Mouse (Mus musculus) limb, embryonic 11.5 days (tissue): Measurements from ENCODE around the gene Wnt10a. TPM values are rescaled to one million over a fixed set of nuclear protein-coding genes. Genes with fewer than 3 reads are reported as not detected.
A peak's percentile ranks its signal among the peaks of the same experiment; 100 is the strongest.
"Not testable (repeated sequence)": the region's sequence is repeated elsewhere in the genome, so short reads cannot be mapped to it uniquely, and the experiment has no call there.

Source experiments
- ATAC-seq: fragments of 200-750 bp; cut with Nextera tagmentation; 2 replicates; pipeline ENCODE4 v1.8.0; 2017; ENCODE audit warnings: low read depth; ENCODE audit not compliant: insufficient number of reproducible peaks, low FRiP score, low TSS enrichment
- DNase-seq: peaks from one replicate; pipeline ENCODE4 v3.0.0-alpha.2; 2015; ENCODE audit warnings: low spot score
- H3K27ac ChIP-seq: fragments of 300-500 bp; sonication (generic); replicated peaks from 2 replicates; pipeline ENCODE4 v1.5.1; 2014; ENCODE audit warnings: low read depth, mild to moderate bottlenecking, low read length
- H3K27me3 ChIP-seq: fragments of 300-500 bp; sonication (generic); 2 replicates; pipeline ENCODE4 v1.6.1; 2014; ENCODE audit warnings: mild to moderate bottlenecking, low read length, mixed read lengths; ENCODE audit not compliant: control insufficient read depth, insufficient read depth
- H3K36me3 ChIP-seq: fragments of 300-500 bp; sonication (generic); 2 replicates; pipeline ENCODE4 v1.6.1; 2014; ENCODE audit warnings: mild to moderate bottlenecking, low read length, moderate library complexity, mixed read lengths; ENCODE audit not compliant: control insufficient read depth, insufficient read depth
- H3K4me1 ChIP-seq: fragments of 300-500 bp; sonication (generic); 2 replicates; pipeline ENCODE4 v1.6.1; 2014; ENCODE audit warnings: low read length, mixed read lengths; ENCODE audit not compliant: control insufficient read depth, insufficient read depth
- H3K4me2 ChIP-seq: fragments of 300-500 bp; sonication (generic); 2 replicates; pipeline ENCODE4 v1.6.1; 2014; ENCODE audit warnings: low read depth, mild to moderate bottlenecking, moderate library complexity; ENCODE audit not compliant: severe bottlenecking
- H3K4me3 ChIP-seq: fragments of 300-500 bp; sonication (generic); 2 replicates; pipeline ENCODE4 v1.5.1; 2014; ENCODE audit warnings: low read depth, low read length
- H3K9ac ChIP-seq: fragments of 300-500 bp; sonication (generic); 2 replicates; pipeline ENCODE4 v1.6.1; 2014; ENCODE audit warnings: mild to moderate bottlenecking, low read length
- H3K9me3 ChIP-seq: fragments of 300-500 bp; sonication (generic); 2 replicates; pipeline ENCODE4 v1.6.1; 2016; ENCODE audit warnings: low read length; ENCODE audit not compliant: control insufficient read depth
- WGBS: fragments of 180-500 bp; shearing (Covaris S2); extraction: QIAGEN DNeasy Blood & Tissue Kit; methylation state at CpG from one replicate; pipeline ENCODE4 v1.1.7; 2014; 5-methylcytosine and 5-hydroxymethylcytosine counted together
- polyA plus RNA-seq: library from polyadenylated mRNA; unstranded; fragments of >200 nt; fragmentation: Nextera tagmentation; extraction: Ambion mirVana; gene quantifications from 2 replicates; pipeline ENCODE4 v1.2.1, GENCODE M21; 2014

The Wnt10a gene
- polyA plus RNA-seq, 1 experiment from 2014 or later, result 1.6 TPM

DNA sequence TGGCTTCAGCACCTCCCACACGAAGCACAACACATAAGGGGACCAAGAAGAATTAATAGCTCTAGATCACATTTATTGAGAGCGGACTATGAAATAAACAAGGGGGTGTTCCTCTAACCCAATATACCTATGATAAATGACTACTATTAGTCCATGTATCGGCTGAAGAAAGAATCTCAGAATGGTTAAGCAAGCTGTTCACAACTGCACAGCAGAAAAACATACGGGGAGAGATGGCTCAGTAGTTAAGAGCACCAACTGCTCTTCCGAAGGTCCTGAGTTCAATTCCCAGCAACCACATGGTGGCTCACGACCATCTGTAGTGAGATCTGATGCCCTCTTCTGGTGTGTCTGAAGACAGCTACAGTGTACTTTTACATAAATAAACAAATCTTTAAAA is 24.6 kb downstream of the Wnt10a start:
- WGBS, result 89% methylated on average over 6 of the region's 6 CpGs
- H3K36me3 ChIP-seq, H3K4me1 ChIP-seq, H3K4me2 ChIP-seq, H3K9ac ChIP-seq, ATAC-seq, H3K27ac ChIP-seq, DNase-seq, H3K9me3 ChIP-seq, H3K27me3 ChIP-seq, H3K4me3 ChIP-seq: not testable (repeated sequence)

DNA sequence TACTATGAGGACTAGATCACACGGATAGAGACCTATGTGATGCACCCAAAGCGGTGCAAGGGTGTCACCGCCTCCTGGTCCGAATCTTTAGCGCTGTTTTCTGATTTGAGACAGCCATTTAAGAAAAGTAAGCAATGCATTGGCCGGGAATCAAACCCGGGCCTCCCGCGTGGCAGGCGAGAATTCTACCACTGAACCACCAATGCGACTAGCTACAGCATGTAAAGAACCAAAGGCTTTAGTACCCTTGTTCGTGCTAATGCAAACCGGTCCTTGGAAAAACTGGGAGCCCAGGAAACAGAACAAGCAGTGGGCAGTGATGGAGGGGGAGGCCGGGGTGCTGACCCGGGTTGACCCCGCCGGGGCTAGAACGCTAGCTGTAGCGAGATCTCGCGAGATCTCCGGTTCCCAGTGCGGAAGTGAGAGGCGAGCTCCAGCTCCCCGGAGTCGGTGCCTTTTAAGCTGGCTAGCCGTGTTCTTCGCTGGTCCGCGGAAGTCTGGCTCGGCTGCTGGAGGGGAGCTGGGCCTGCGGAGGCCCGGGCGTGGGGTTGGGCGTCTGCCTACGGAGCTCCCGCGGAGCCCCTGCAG is 25.4 kb downstream of the Wnt10a start:
- peak overlapping the region; percentile 63 for H3K4me3 ChIP-seq
- peak overlapping the region; percentile 89 for H3K27ac ChIP-seq
- peak overlapping the region; percentile 82 for H3K9ac ChIP-seq
- DNase-seq (peak; percentile 94), ATAC-seq (peak; percentile 75)
- no peaks in the 10 kb centered on the region for H3K9me3 ChIP-seq
- no peaks in the 10 kb centered on the region for H3K36me3 ChIP-seq
- no peaks in the 10 kb centered on the region for H3K27me3 ChIP-seq
- H3K4me2 ChIP-seq, result peak overlapping the region; percentile 67
- H3K4me1 ChIP-seq, result no peaks in the 10 kb centered on the region
- 7% methylated on average over 38 of the region's 38 CpGs for WGBS

DNA sequence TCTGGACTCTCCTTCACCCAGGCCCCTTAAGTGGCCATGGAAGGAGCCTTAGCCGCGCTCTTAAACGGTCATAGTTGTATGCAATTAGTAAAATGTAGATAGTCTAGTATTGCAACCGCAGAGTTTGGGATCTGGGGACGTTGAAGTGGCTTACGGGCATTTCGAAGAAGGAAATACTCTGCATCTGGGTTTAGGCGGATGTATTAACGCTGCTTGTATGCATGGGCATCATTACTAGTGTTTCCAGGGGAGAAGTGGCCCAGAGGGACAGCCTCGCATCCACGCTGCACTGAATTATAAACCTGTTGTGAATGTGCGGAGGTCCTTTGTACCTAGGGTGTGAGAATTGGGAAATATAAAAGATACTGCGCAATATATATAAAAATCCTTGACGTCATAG is 25.9 kb downstream of the Wnt10a start:
- no peaks in the 10 kb centered on the region for H3K36me3 ChIP-seq
- H3K4me3 ChIP-seq, result peak overlapping the region; percentile 63
- no peaks in the 10 kb centered on the region for H3K27me3 ChIP-seq
- peak overlapping the region; percentile 82 for H3K9ac ChIP-seq
- H3K4me2 ChIP-seq, result peak overlapping the region; percentile 67
- peak overlapping the region; percentile 89 for H3K27ac ChIP-seq
- no peak for ATAC-seq
- H3K4me1 ChIP-seq, result no peaks in the 10 kb centered on the region
- 15% methylated on average over 14 of the region's 14 CpGs for WGBS
- no peaks in the 10 kb centered on the region for H3K9me3 ChIP-seq
- no peak for DNase-seq

DNA sequence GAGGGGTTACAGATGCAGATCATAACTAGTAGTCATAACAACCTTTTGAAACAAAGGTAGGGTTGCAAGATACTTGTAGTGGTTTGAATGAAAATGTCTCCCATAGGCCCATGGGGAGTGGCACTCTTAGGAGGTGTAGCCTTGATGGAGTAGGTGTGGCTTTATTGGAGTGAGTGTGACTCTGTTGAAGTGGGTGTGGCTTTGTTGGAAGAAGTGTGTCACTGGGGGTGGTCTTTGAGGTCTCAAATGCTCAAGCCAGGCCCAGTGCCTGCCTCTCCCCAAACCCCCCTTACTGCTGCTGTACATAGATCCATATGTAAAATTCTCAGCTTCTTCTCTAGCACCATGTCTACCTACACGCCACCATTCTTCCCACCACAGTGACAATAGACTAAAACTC is 27.2 kb downstream of the Wnt10a start:
- H3K4me1 ChIP-seq, result no peaks in the 10 kb centered on the region
- no peak overlapping the region for H3K9ac ChIP-seq
- no peak for ATAC-seq
- no peak overlapping the region for H3K4me3 ChIP-seq
- WGBS, result 94% methylated on average over 1 of the region's 1 CpGs
- H3K27me3 ChIP-seq, result no peaks in the 10 kb centered on the region
- H3K27ac ChIP-seq, result no peak overlapping the region
- no peaks in the 10 kb centered on the region for H3K9me3 ChIP-seq
- H3K36me3 ChIP-seq, result no peaks in the 10 kb centered on the region
- no peak for DNase-seq
- no peak overlapping the region for H3K4me2 ChIP-seq

DNA sequence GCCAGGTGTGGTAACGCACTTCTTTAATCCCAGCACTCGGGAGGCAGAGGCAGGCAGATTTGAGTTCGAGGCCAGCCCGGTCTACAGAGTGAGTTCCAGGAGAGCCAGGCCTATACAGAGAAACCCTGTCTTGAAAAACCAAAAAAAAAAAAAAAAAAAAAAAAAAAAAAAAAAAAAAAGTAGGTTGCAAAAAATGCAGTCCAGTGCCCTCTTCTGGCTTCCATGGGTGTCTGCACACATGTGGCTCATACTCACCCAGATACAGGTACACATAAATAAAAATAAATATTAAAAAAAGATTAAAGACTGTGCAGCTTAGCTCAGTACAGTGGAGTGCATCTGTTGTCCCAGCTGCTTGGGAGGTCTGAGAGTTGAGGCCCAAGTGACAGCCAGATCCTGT is 32.3 kb downstream of the Wnt10a start:
- WGBS, result 90% methylated on average over 4 of the region's 4 CpGs
- H3K9ac ChIP-seq, H3K27ac ChIP-seq, H3K4me3 ChIP-seq, H3K36me3 ChIP-seq, H3K9me3 ChIP-seq, H3K27me3 ChIP-seq, H3K4me1 ChIP-seq, DNase-seq, ATAC-seq, H3K4me2 ChIP-seq: not testable (repeated sequence)

DNA sequence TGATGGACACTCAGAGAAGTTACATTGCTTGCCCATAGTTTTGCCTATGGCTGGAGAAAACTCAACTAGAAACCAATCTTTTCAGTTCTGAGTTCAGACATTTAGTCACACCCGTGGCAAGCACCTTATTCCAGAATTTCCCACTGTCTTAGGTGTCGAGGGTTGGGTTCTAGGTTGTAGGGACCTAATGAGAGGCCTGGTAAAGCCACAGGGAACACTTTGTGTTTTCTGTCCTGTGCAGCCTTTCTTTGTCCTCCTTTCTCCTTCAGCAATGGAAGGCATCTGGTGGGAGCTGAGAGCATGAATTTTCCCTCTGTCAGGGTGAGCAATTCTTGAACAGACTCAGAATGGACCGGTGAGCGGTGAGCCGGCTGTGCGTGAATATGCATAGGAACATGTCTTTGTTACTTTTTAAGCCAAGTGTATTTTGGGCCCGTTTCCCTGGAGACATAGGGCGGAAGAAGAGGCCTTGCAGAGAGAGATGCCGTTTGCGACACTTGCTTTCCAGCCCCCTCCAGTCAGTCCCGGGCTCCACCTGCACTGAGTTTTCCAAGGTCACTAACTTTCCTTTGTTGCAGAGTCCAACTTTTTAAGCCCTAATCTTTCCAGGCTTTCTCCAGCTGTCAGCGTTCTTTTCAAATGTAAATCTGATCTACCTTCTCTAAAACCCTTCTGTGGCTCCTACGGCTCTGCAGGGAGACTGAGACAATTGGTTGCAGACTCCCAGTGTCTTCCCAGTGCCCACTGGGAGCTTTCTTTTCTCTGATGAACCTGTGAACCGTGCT is 33.4 kb downstream of the Wnt10a start:
- no peak for ATAC-seq
- Histone ChIP-seq H3K4me1 (no peaks in the 10 kb centered on the region), H3K27ac (no peak overlapping the region), H3K36me3 (no peaks in the 10 kb centered on the region), H3K9ac (no peak overlapping the region), H3K27me3 (no peaks in the 10 kb centered on the region), H3K4me3 (no peak overlapping the region), H3K9me3 (no peaks in the 10 kb centered on the region), H3K4me2 (no peak overlapping the region)
- WGBS, result 39% methylated on average over 14 of the region's 14 CpGs
- DNase-seq, result no peak

DNA sequence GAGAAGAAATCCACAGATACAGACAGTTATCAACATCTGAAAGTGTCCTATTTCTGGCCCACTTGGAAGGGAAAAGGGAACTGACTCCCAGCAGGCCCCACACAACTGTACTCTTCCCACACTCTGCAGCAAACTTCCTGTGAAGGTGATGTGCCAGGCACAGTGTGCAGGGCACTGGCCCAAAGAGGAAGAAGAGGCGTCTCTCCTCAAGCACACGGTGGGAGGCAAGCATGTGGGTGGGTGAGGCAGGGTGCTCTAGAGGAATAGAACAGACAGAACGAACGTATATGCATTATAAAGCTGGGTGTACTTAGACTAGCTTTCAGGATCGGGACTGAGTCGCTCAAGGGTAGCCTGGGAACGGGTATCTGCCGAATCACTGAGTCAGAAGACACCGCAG is 38.7 kb downstream of the Wnt10a start:
- 74% methylated on average over 9 of the region's 9 CpGs for WGBS
- DNase-seq (no peak), ATAC-seq (no peak)
- Histone ChIP-seq H3K9me3 (no peaks in the 10 kb centered on the region), H3K4me1 (no peaks in the 10 kb centered on the region), H3K27ac (no peak overlapping the region), H3K27me3 (no peaks in the 10 kb centered on the region), H3K4me2 (no peak overlapping the region), H3K36me3 (no peaks in the 10 kb centered on the region), H3K4me3 (no peak overlapping the region), H3K9ac (no peak overlapping the region)

DNA sequence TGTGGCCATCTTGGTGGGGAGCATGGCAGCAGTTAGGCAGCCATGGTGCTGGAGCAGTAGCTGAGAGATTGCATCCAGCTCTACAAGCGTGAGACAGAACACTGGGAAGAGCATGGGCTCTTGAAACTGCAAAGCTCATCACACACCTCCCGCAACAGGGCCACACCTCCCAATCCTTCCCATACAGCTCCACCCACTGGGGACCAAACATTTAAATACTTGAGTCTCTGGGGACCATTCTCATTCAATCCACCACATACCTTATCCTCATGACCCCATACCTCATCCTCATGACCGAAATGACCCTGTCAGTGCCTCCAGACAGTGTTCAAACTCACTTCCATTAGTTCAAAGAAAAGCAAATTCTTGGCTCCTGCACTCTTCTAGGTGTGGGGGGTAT is 41.9 kb downstream of the Wnt10a start:
- ATAC-seq (no peak), DNase-seq (no peak)
- H3K4me2 ChIP-seq, result no peak overlapping the region
- no peaks in the 10 kb centered on the region for H3K9me3 ChIP-seq
- no peaks in the 10 kb centered on the region for H3K27me3 ChIP-seq
- H3K27ac ChIP-seq, result no peak overlapping the region
- H3K4me3 ChIP-seq, result no peak overlapping the region
- H3K9ac ChIP-seq, result no peak overlapping the region
- no peaks in the 10 kb centered on the region for H3K4me1 ChIP-seq
- WGBS, result 80% methylated on average over 3 of the region's 3 CpGs
- no peaks in the 10 kb centered on the region for H3K36me3 ChIP-seq
